Mouse (Mus musculus): ENCODE results near the gene Six3.

Six3 gene

GRCm38 (mm10) chr17:85613266-85613860 lies at the start of gene Six3:
TSS of gene Six3 (plus strand) at chr17:85613608.
- in situ Hi-C loops (cut with MboI; ENCODE audit: low pct_unique_long_range_greater_than_20kb in 1 of 2, low sequenced_read_pairs in 2 of 2, unreplicated experiment in 1 of 2): loop anchor here (5.0 to 25.0 kb wide), 3 partner anchors 74 to 776 kb away; partner anchors contain the start of gene Six2 (in 1 of the 2)

- in situ Hi-C loops (cut with MboI; ENCODE audit: low pct_unique_long_range_greater_than_20kb in 1 of 2, low sequenced_read_pairs in 2 of 2, unreplicated experiment in 1 of 2): no loop called here
These were observed 49.3 kb upstream of the Six3 start for GRCm38 (mm10) chr17:85564107-85564506.

- in situ Hi-C loops (cut with MboI; ENCODE audit: low pct_unique_long_range_greater_than_20kb in 1 of 2, low sequenced_read_pairs in 2 of 2, unreplicated experiment in 1 of 2): no loop called here
These were observed 39.4 kb upstream of the Six3 start for GRCm38 (mm10) chr17:85574023-85574422.

GRCm38 (mm10) chr17:85578290-85578689 lies 35.1 kb upstream of the Six3 start:
- in situ Hi-C loops (cut with MboI; ENCODE audit: low pct_unique_long_range_greater_than_20kb in 1 of 2, low sequenced_read_pairs in 2 of 2, unreplicated experiment in 1 of 2): no loop called here

GRCm38 (mm10) chr17:85579350-85579749 lies 34.1 kb upstream of the Six3 start:
- in situ Hi-C loops (cut with MboI; ENCODE audit: low pct_unique_long_range_greater_than_20kb in 1 of 2, low sequenced_read_pairs in 2 of 2, unreplicated experiment in 1 of 2): no loop called here

GRCm38 (mm10) chr17:85580221-85580620 lies 33.2 kb upstream of the Six3 start:
- in situ Hi-C loops (cut with MboI; ENCODE audit: low pct_unique_long_range_greater_than_20kb in 1 of 2, low sequenced_read_pairs in 2 of 2, unreplicated experiment in 1 of 2): no loop called here

GRCm38 (mm10) chr17:85584170-85584569 lies 29.2 kb upstream of the Six3 start:
- in situ Hi-C loops (cut with MboI; ENCODE audit: low pct_unique_long_range_greater_than_20kb in 1 of 2, low sequenced_read_pairs in 2 of 2, unreplicated experiment in 1 of 2): no loop called here

- in situ Hi-C loops (cut with MboI; ENCODE audit: low pct_unique_long_range_greater_than_20kb in 1 of 2, low sequenced_read_pairs in 2 of 2, unreplicated experiment in 1 of 2): no loop called here
These were observed 28.8 kb upstream of the Six3 start for GRCm38 (mm10) chr17:85584573-85584972.

GRCm38 (mm10) chr17:85585779-85586178 lies 27.6 kb upstream of the Six3 start:
- in situ Hi-C loops (cut with MboI; ENCODE audit: low pct_unique_long_range_greater_than_20kb in 1 of 2, low sequenced_read_pairs in 2 of 2, unreplicated experiment in 1 of 2): no loop called here

GRCm38 (mm10) chr17:85591976-85592375 lies 21.4 kb upstream of the Six3 start:
- in situ Hi-C loops (cut with MboI; ENCODE audit: low pct_unique_long_range_greater_than_20kb in 1 of 2, low sequenced_read_pairs in 2 of 2, unreplicated experiment in 1 of 2): no loop called here

- in situ Hi-C loops (cut with MboI; ENCODE audit: low pct_unique_long_range_greater_than_20kb in 1 of 2, low sequenced_read_pairs in 2 of 2, unreplicated experiment in 1 of 2): no loop called here
These were observed 17.6 kb upstream of the Six3 start for GRCm38 (mm10) chr17:85595853-85596252.

GRCm38 (mm10) chr17:85596341-85596890 lies 17.0 kb upstream of the Six3 start:
- in situ Hi-C loops (cut with MboI; ENCODE audit: low pct_unique_long_range_greater_than_20kb in 1 of 2, low sequenced_read_pairs in 2 of 2, unreplicated experiment in 1 of 2): no loop called here

- in situ Hi-C loops (cut with MboI; ENCODE audit: low pct_unique_long_range_greater_than_20kb in 1 of 2, low sequenced_read_pairs in 2 of 2, unreplicated experiment in 1 of 2): no loop called here
These were observed 13.9 kb upstream of the Six3 start for GRCm38 (mm10) chr17:85599520-85599919.

- in situ Hi-C loops (cut with MboI; ENCODE audit: low pct_unique_long_range_greater_than_20kb in 1 of 2, low sequenced_read_pairs in 2 of 2, unreplicated experiment in 1 of 2): loop anchor here in 1 of 2 experiments (25.0 kb wide), 1 partner anchor 769 kb away; no protein-coding TSS in a partner anchor
These were observed 6.9 kb upstream of the Six3 start for GRCm38 (mm10) chr17:85606463-85606862.

GRCm38 (mm10) chr17:85607556-85608365 lies 5.6 kb upstream of the Six3 start:
- in situ Hi-C loops (cut with MboI; ENCODE audit: low pct_unique_long_range_greater_than_20kb in 1 of 2, low sequenced_read_pairs in 2 of 2, unreplicated experiment in 1 of 2): loop anchor here in 1 of 2 experiments (25.0 kb wide), 1 partner anchor 770 kb away; no protein-coding TSS in a partner anchor

- in situ Hi-C loops (cut with MboI; ENCODE audit: low pct_unique_long_range_greater_than_20kb in 1 of 2, low sequenced_read_pairs in 2 of 2, unreplicated experiment in 1 of 2): loop anchor here in 1 of 2 experiments (25.0 kb wide), 1 partner anchor 771 kb away; no protein-coding TSS in a partner anchor
These were observed 4.9 kb upstream of the Six3 start for GRCm38 (mm10) chr17:85608366-85609093.

GRCm38 (mm10) chr17:85609094-85609425 lies 4.3 kb upstream of the Six3 start:
- in situ Hi-C loops (cut with MboI; ENCODE audit: low pct_unique_long_range_greater_than_20kb in 1 of 2, low sequenced_read_pairs in 2 of 2, unreplicated experiment in 1 of 2): loop anchor here in 1 of 2 experiments (25.0 kb wide), 1 partner anchor 772 kb away; no protein-coding TSS in a partner anchor

GRCm38 (mm10) chr17:85609621-85610392 lies 3.6 kb upstream of the Six3 start:
- in situ Hi-C loops (cut with MboI; ENCODE audit: low pct_unique_long_range_greater_than_20kb in 1 of 2, low sequenced_read_pairs in 2 of 2, unreplicated experiment in 1 of 2): loop anchor here (5.0 to 25.0 kb wide), 3 partner anchors 77 to 773 kb away; partner anchors contain the start of gene Six2 (in 1 of the 2)

Measured in mouse embryonic stem cell (cell line).